Mouse (Mus musculus) regulatory T cell (primary cell): ENCODE measurements around the gene Slc25a10.

Source experiments
- in situ Hi-C: fragments of 300-600 bp; cut with MboI, MseI; formaldehyde crosslinking; loops from one replicate; pipeline ENCODE4 v1.15.1; 2025; ENCODE audit warnings: high pct_unique_total_duplicates

The Slc25a10 gene

DNA sequence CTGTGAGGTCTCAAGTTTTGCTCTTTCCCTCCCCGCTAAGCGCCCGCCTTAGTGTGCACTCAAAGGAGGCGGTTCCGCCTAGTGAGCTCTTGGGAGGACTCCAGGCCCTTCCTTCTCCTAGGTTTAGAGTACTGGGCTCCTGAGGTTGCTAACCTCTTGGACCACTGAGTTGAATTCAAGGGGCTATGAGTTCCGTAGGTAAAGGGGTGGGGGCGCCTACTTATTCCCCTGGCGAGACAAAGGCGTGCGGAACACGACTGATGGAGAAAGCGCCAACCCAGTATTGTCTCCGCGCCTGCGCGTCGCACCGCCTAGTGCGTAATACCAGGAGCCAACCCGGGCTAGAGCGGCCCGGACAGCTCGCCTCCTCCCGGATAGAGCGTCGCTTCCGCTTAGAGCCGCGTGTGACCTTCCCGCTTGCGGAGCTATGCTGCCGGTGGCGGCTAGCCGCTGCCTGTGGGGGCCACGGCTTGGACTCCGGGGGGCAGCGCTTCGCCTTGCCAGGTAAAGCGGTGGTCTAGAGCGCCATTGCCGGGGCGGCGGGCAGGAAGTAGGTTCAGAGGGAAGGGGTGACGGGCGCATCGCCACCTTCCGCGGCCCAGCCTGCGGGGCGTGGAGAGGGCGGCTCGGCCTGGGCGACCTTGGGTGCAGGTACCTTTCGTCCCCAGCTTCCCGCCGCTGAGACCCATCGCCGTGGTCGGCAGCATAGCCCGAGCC, 7.2 kb upstream of the Slc25a10 start, which contains the start of gene Mrpl12:
TSS of gene Mrpl12 (plus strand) at position 349 of the 717 bp plus-strand sequence.
- in situ Hi-C loops: no loop called here

DNA sequence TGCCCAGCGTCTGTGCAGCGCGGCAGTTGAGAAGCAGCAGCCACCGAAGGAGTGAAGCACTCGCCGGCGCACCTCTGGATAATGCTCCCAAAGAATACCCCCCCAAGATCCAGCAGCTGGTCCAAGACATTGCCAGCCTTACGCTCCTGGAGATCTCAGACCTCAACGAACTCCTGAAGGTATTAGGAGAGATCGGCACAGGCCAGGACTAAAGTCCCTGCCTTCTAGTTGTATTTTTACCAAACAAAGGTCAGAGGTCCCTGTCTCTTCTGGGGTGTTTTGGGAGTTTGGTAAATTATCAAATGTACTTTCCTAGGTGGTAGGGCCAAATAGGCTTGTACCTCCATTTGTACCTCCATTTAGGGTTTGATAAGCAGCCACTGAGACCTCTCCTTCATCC, 6.4 kb upstream of the Slc25a10 start:
- in situ Hi-C loops: no loop called here

DNA sequence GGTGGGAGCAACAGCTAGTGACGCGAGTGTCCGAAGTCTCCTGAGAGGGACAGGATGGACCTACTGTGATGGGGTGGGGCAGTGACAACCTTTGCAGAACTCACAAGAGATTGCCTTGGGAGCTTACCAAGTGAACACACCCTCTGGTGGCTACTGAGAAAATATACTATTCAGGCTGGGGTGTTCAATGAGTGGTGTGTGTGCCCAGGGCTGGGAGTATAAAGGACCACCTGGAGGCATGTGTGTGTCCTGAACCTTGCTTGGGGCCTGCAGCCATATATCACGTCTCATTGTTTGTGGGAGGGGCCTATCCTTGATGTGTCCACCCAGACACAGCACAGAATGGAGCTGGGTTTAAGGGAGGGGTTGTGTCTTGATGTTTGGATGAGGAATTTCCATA, 3.1 kb upstream of the Slc25a10 start:
- in situ Hi-C loops: no loop called here

DNA sequence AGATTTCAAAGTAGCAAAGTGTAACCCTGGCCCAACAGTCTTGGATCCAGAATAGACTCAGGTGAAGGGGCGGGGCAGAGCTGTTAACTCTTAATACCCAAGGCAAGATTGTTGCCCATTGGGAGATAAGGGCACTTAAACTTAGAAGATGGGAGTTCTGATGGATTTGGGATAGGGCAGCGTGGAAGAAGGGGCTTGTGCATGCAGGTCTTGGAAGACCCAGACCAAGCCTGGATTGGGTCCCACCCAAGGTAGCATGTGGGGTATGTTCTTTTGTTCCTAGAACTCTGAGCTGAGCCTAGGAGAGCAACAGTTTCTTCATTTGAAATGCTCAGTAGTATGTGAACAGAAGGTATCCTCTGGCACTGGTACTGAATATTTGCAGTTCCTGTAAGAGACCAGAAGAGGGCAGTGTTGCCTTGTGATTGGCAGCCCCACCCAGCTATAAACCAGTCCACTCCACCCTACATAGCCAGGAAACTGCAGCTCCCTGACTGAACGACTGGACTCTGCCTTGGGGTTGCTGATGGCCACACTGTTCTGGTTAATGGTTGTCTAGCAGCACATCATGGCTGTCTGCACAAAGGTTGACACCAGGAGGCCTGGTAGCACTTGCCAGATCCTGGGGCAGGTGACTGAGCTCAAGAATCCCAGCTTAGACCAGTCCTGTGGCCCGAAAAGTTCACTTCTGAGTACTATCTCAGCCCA, 2.4 kb upstream of the Slc25a10 start:
- in situ Hi-C loops: no loop called here

DNA sequence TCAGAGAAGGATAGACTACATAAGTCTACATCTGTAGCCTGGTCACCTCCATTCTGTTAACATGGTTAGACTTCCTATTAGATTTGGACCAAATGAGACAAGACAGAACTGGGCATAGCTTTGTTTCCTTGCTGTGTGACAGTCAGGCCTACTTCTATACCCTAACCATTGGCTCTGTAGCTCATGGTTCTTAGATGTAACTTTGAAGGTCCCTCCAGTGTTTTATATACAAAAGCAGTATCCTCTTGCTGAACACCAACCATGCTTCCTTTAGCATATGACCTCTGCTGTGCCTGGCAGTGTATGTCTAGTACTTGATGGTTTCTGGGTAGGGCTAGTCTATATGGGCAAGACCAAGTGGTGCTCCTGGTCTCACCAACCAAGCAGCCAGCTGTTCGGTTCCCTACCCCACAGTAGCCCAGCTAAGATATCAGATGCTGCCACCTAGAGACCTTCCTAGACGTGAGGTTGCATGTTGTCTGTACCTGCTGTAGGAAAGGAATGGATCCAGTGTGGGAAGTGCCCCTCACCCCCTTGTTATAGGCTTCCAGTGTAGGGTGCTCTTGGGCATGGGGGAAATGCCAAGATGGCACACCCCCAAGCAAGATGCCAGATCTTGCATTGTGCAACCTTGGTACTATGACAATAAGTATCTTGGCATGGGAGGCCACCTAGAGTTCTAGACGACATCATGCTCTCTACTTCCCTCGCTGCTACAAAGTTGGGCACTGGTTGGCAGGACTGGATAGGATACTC, 1.2 kb upstream of the Slc25a10 start:
- in situ Hi-C loops: no loop called here

DNA sequence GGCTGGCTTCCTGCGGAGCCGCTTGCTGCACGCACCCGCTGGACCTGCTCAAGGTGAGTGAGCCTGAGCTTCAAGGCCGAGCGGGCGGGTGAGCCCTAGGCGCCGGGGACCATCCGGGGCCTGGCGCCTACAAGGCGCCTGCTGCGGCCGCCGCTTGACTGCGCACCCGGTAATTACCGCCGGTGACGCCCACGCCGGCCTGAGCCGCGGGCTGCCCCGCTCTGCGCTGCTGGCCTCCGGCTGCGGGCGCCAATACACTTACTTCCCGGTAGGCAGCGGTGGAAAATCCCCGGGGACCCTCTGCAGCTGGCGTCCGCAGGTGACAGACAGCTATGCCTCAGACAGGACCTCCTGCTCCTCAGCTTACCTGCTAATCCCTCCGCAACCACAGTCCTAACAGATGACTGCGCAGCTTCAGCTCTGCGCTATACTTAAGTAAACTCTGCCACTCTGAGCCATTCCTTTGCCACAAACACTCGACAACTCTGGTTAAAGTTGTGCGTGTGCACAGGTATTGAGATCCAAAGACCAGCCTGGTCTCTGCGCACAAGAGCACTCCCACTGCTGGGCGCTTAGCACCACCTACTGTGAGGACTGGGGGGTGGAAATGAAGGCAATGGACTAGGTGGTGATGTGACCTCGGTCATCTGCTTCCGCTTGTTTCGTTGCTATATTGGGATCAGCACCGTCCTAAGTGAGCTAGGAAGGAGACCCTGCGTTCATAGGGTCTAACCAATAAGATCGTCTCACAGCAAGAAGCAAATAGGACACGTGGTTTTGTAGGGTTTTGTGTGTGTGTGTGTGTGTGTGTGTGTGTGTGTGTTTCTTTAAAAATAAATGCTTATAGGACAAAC, 611 bp downstream of the Slc25a10 start:
- in situ Hi-C loops: no loop called here

DNA sequence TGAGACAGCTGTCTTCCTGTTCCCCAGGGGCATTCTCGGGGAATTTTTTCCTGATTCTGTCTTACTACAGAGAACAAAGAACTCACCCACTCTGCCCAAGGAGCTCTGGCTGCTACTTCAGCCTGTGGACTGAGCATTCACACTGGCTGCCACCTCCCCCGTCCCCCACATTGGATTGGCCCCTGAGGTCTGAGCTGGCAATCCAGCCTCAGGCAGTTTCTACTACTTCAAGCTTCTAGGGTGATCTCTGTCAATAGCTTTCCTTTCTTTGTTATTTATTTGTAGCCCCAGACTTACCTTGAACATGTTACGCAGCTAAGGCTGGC, 1.2 kb downstream of the Slc25a10 start:
- in situ Hi-C loops: no loop called here

DNA sequence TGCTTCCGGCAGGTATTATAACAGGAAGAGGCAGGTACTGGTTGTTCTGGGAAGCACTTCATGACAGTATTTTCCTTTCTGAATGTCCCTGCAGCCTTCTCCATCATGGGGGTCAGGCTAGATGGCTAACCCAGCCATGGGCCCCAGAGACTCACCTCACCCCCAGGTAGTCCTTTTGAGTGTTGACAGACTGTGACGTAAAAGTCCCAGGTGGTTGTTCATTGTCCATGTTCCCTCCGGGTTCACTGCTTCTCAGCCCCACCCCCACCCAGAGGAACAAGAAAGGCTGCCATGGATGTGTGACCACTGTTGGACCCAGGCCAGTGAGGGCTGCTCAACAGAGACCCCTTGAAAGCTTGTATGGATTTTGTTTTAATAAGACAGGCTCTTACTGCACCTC, 1.7 kb downstream of the Slc25a10 start:
- in situ Hi-C loops: no loop called here

DNA sequence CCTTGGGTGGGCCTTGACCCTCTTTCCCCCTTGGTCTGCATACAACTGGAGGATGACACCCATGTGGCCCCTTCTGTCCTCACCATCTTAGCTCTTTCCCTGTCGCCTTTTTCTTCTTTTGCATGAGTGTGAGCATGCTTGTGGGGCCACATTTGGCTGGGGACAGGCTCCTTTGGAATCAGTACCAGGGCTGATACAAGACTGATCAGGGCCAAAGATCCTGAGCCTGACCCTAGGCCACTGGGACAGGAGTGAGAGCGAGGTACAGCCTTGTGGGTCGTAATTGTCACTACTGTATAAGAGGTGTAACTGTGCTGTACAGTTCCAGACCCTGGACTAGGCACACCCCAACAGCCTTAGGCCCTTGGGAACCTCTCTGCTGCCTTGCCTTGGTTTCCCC, 2.3 kb downstream of the Slc25a10 start:
- in situ Hi-C loops: no loop called here

DNA sequence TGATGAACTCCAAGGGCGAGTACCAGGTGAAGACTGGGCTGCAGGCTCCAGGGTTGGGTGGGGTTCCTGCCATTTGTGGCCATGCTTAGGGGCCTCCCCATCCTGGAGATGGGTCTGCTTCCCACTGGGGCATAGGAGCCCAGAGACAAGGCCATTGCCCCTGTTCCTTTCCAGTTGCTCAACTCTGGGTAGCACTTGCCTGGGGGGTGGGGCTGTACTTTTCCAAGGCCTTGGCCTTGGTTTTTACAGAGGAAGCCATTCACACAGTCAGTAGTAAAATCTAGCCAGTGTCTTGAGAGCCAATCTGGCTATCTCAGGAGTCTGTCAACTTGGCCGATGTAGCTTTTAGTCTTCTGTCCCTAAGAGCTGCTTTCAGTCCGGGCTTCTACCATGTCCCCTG, 5.8 kb downstream of the Slc25a10 start:
- in situ Hi-C loops: no loop called here

DNA sequence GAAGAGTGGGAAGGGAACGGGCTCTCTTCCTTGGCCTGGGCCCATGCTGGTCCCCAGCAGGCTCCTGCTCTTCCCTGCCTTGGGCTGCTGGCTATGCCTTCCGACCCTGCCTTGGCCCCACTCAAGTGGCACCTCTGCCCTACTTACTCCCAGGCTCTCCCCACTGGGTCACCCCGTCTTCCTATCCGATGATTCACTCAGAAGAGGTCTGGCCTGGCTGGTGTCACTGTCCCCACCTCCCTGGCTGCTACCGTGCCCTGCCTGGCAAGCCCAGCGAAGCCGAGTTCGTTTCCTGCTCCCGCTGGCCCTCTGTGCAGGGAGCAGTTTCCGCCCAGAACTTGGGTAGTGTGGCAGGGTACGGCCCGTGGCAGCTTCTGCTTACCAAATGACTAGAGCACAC, 6.6 kb downstream of the Slc25a10 start:
- in situ Hi-C loops: no loop called here

DNA sequence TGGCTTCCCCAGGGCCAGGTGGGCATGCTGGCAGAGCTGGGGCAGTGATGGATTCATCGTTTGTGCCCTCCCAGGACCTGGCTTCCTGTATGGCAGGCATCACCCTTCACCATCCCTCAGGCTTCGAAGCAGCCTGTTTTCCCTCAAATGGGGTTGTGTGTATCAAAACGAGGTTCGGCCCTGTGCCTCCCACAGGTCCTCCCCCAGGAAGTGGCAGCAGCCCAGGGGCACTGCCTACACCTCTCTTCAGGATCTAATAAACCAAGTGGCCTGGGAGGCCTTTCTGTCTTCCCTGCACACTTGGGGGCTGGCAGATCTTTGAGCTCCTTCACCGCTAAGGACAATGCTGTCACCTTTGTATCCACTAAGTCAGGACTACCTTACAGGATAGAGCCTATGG, 7.3 kb downstream of the Slc25a10 start:
- in situ Hi-C loops: no loop called here

DNA sequence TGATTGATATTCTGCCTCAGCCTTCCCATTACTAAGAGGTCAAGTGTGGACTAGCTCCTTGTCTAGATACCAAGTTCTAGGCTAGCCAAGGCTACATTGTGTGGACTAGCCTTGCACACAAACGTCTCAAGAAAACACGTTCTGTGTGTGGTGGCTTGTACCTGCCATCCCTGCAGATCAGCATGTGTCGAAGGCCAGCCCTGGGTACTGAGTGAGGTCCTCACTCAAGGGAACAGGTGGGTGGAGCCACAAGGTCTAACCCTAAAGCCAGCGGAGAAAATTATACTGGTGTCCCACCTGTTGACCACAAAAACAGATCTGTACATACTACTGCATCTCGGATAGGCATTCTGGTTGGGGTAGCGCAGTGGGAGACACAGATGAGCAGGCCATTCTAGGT, 8.3 kb downstream of the Slc25a10 start:
- in situ Hi-C loops: no loop called here

DNA sequence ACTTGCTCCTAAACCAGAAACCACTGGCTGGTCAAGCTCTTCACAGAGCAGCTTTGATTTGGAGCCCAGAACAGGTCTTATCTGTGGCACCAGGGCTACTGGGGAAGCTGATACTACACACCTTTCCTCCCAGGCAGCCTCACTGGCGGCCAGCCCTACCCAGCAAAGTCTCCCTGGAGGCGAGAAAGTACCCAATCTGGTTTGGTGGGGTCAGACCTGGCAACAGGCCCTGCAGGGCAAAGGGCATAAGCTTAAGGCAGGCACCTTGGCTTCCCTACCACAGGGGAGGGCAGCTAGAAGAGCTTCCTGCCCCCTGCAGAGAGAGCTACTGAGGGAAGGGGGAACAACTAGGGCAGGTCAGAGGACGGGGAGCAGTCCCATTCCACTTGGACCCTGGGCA, 8.7 kb downstream of the Slc25a10 start:
- in situ Hi-C loops: no loop called here

DNA sequence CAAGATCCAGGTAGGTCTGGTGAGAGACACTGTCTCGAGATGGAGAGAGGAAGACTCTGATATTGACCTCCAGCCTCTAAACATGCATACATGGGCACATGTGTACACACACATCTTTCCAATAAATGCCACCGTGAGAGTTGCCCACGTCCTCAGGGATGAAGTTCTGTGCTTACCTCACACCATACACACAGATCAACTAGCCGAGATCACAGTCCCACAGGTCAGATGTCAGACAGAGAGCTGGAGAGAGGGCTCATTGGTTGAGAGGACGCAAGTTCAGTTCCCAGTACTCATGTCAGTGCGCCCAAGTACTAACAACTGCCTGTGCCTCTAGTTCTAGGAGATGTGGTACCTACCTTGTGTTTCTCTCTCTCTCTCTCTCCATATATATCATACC, 9.4 kb downstream of the Slc25a10 start:
- in situ Hi-C loops: no loop called here

DNA sequence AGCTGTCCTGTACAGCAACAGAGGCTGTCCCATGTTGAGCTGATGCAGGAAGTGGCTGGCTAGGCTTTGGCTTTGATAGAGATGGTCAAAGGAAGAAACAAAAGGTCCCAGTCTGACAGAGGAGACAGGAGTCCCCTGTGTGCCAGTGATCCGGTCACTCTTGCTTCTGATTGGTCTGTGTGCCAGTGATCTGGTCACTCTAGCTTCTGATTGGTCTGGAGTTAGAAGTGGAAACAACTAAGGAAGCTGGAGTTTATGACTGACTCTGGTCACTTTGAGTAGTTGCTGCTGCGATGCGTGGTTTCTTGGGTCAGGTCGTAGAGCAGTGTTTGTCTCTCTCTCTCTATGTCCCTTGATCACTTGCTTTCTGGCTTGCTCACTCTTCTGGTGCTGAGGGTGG, 10.1 kb downstream of the Slc25a10 start:
- in situ Hi-C loops: no loop called here

DNA sequence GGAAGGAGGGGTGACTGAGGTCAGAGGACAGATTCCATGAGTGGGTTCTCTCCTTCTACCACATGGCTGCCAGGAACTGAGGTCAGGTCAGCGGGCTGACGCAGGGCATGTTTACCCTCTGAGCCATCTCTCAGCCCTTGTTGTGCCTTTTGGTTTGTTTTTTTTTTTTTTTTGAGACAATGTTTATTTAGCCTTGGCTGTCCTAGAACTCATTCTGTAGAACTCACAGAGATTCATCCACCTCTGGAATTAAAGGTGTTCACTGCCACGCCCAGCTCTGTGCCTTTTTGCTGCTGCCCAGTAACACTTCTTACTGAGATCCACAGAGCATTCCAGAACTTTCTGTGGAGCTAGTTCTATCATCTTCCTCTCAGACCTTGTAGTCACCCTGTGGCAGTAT, 14.0 kb downstream of the Slc25a10 start:
- in situ Hi-C loops: no loop called here

DNA sequence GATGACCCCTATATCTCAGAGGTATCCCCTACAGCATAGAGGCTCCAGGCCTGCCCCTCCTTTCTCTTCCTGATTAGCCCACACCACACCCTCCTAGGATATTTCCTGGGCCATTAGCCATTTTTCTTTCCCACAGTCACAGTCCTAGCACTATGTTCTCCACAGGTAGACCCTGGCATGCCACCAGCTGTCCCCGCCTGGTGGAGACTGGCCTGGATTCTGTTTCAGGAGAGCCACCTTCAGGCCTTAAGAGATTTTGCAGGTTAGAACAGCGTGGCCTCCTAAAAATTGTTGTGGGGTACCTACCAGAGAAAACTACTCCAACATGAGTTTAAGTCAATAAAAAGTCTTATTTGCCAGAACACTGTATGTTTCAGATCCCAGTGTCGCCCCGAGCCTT, 15.3 kb downstream of the Slc25a10 start:
- in situ Hi-C loops: no loop called here

DNA sequence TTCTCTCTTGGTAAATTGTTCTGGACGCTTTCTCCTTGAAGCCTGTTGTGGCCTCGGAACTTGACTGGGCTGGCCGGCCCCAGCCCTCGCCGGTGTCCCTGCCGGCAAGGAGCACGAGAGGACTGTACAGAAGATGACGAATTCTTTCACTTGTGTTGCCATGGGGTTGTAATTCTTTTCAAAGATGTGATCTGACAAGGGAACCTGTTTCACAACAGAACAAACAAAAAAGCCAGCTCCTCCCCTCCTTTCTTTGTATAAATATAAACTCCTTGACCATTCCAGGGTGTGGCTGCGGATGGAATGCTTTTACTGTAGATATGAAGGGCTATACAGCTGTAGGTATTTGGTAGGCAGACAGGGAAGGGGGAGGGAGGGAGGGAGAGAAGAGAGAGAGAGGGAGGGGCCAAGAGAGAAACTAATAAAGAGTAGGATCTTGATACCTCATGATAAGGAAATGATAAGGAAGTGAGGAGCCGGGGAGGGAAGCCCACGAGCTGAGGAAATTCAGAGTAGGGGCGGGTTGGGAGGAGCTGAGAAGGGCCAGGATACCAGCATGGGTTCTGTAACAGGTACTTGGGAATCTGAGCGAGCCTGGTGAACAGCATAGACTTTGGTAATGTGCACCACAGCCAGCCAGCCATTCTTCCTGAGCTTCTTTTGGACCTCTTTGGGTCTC, 16.1 kb downstream of the Slc25a10 start:
- in situ Hi-C loops: no loop called here

DNA sequence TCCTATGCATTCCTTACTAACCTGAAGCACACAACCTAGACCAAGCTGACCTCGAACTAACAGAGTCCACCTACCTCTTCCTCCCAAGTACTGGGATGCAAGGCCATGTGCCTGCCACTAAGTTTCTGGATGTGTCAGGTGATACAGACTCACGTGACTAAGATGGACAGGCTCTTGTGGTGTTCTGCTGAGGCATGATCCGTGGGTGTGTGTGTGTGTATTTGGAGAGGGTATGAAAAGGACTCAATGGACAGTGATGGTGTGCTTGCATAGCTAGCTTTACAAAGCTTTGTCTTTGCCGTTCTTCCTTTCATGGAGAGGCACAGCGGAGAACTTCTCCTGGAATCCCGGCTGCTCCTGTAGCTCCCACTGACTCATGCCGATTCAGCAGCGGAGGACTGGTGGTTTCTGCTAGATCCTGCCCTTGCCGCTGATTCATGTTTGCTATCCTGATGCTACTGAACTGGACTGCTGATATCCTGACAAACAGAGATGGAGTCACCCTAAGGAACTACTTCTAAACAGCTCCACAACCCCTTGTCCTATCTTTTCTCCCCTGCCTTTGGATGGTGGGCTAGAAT, 16.7 kb downstream of the Slc25a10 start:
- in situ Hi-C loops: no loop called here

DNA sequence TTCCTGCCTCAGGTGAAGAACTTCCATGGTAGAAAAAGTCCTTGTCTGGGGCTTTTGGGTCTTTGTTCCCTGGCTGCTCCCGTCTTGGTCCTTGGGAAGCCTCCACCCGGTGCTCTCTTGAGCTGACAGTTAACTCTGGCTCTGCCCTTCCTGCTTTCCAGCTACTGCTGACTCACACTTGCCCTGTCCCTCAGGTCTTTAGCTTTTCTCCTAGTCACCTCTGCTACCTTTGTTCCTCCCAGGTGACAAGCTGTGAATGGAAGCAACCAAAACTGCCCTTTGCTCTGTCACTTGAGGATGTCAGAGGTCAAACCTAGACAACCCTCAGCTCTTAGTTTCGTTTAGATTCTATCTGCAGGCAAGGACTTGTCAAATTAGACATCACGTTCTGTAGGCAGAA, 18.3 kb downstream of the Slc25a10 start:
- in situ Hi-C loops: no loop called here
